10 mouse cellular contexts compared by ENCODE assay signal in the genomic region with DNA sequence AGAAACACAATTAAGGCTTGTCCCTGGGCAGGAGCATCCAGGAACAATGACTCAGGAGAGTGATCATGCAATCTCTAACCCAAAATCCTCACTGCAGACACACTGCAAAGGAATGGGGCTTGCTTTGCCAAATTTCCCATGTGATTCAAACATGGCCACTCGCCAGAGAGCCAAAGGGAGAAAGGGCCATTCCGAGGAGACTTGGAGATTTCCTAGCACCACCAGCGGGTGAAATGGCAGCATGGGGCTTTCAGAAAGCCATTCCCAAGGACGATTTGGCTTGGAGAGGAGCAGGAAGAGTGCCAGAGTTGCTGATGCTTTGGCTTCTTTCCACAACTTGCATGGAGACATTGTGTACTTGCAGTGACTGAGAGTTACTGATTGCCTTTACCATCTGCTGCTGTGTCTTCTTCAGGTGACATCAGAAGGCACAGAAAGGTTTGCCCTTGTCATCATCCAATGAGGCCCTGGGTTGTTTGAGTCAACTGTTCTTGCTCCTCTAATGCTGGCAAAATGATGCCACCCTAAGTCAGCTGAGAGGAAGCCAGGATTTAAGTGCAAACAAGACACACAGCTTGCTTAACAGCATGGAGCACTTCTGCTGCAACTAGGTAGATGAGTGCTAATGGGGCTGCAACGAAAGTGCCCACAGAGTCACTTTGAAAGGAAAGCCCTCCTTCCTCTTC. TPM values are rescaled to one million over a fixed set of nuclear protein-coding genes. Genes with fewer than 3 reads are reported as not detected.
A peak's percentile ranks its signal among the peaks of the same experiment; 100 is the strongest.
DNase-seq lines count a peak whose midpoint lies in the region; ATAC-seq and TF ChIP-seq lines count a peak whose summit lies in the region.
"Had no signal": no experiment of that assay in that cellular context is flagged by ENCODE, and none has a peak within 500 bp of the region (broad histone marks: within the 10 kb centered on the region; RNA-seq: fewer than 3 reads in every experiment).

No protein-coding gene starts in this region.

- H3K9me3 ChIP-seq in heart, embryonic 12.5 days (replicated peaks), result no peaks in the 10 kb centered on the region; the same call in 1 of the 2 replicates
- no peaks in the 10 kb centered on the region for H3K9me3 ChIP-seq in kidney, postnatal 0 days (replicated peaks; ENCODE audit: low read length)
- H3K9me3 ChIP-seq in lung, postnatal 0 days (ENCODE audit: low read length), result no peaks in the 10 kb centered on the region
- H3K9me3 ChIP-seq: embryonic facial prominence, embryonic 15.5 days; stomach, embryonic 15.5 days had no signal

- H3K4me3 ChIP-seq in heart, embryonic 12.5 days, result no peak overlapping the region
- no peak overlapping the region for H3K4me3 ChIP-seq in embryonic fibroblast, embryonic 13.5 days (ENCODE audit: insufficient read depth, low read length)
- no peak overlapping the region for H3K4me3 ChIP-seq in kidney, postnatal 0 days (replicated peaks; ENCODE audit: low read depth, low read length)
- H3K4me3 ChIP-seq in lung, postnatal 0 days (ENCODE audit: low read depth, low read length), result no peak overlapping the region
- H3K4me3 ChIP-seq: embryonic facial prominence, embryonic 15.5 days; stomach, embryonic 15.5 days had no signal

- peaks cover 28% of the 10 kb centered on the region for H3K4me1 ChIP-seq in heart, embryonic 12.5 days (replicated peaks)
- H3K4me1 ChIP-seq in embryonic fibroblast, embryonic 13.5 days (ENCODE audit: control insufficient read depth, insufficient read depth, low read length), result peaks cover 28% of the 10 kb centered on the region
- H3K4me1 ChIP-seq in kidney, postnatal 0 days (replicated peaks; ENCODE audit: insufficient read depth, low read length), result 0 out of 2 replicates have a peak, but pooled peaks cover 10% of the 10 kb centered on the region
- H3K4me1 ChIP-seq in lung, postnatal 0 days (ENCODE audit: insufficient read depth, low read depth, low read length), result peaks cover 19% of the 10 kb centered on the region; the same call in 1 of the 2 replicates

- DNase-seq in heart, adult 18-20 months, result peak; percentile 90 to 93
- peak; percentile 69 to 73 for DNase-seq in adrenal gland, adult 18-20 months (ENCODE audit: low spot score in 2 of 2)
- peak; percentile 43 for DNase-seq in kidney, postnatal 0 days (ENCODE audit: low spot score)
- peak; percentile 89 for DNase-seq in lung, postnatal 0 days (ENCODE audit: low spot score)
- DNase-seq in urinary bladder, postnatal 10 days (ENCODE audit: low spot score), result peak; percentile 36
- DNase-seq in thymus, postnatal 36 days, result no peak

- ATAC-seq in heart, embryonic 12.5 days (ENCODE audit: insufficient number of reproducible peaks, low FRiP score), result no peak
- no peak for ATAC-seq in kidney, postnatal 0 days (replicated peaks; ENCODE audit: low FRiP score, low read depth)
- peak; percentile 67 for ATAC-seq in lung, postnatal 0 days

- peak; percentile 56 for TF ChIP-seq EP300 in lung, postnatal 0 days (IDR thresholded peaks at IDR 0.05)

- no peak for TF ChIP-seq POLR2A in embryonic fibroblast, embryonic 13.5 days (IDR thresholded peaks at IDR 0.05; ENCODE audit: low read depth, low read length)

- TF ChIP-seq CTCF in embryonic fibroblast, embryonic 13.5 days (IDR thresholded peaks at IDR 0.05; ENCODE audit: borderline replicate concordance, insufficient read depth, low read length), result no peak
- no peak for TF ChIP-seq CTCF in kidney, postnatal 0 days (IDR thresholded peaks at IDR 0.05; ENCODE audit: low read depth)
- TF ChIP-seq CTCF in lung, postnatal 0 days (IDR thresholded peaks at IDR 0.05), result no peak

- H3K36me3 ChIP-seq in heart, embryonic 12.5 days, result no peaks in the 10 kb centered on the region
- H3K36me3 ChIP-seq in kidney, postnatal 0 days (ENCODE audit: insufficient read depth, low read length), result no peaks in the 10 kb centered on the region
- no peaks in the 10 kb centered on the region for H3K36me3 ChIP-seq in lung, postnatal 0 days (ENCODE audit: insufficient read depth, low read length)
- H3K36me3 ChIP-seq: embryonic facial prominence, embryonic 15.5 days; stomach, embryonic 15.5 days had no signal

- no peaks in the 10 kb centered on the region for H3K27me3 ChIP-seq in heart, embryonic 12.5 days (replicated peaks)
- H3K27me3 ChIP-seq in kidney, postnatal 0 days (ENCODE audit: insufficient read depth, low read length), result no peaks in the 10 kb centered on the region
- H3K27me3 ChIP-seq in lung, postnatal 0 days (replicated peaks; ENCODE audit: insufficient read depth, low read length), result no peaks in the 10 kb centered on the region
- H3K27me3 ChIP-seq: embryonic facial prominence, embryonic 15.5 days; stomach, embryonic 15.5 days had no signal

- H3K4me2 ChIP-seq in heart, embryonic 12.5 days, result no peak overlapping the region
- no peak overlapping the region for H3K4me2 ChIP-seq in kidney, postnatal 0 days (ENCODE audit: low read length)
- no peak overlapping the region for H3K4me2 ChIP-seq in lung, postnatal 0 days (replicated peaks; ENCODE audit: low read depth, low read length)
- H3K4me2 ChIP-seq: embryonic facial prominence, embryonic 15.5 days; stomach, embryonic 15.5 days had no signal

- 56% methylated on average over 5 of the region's 5 CpGs for WGBS in heart, embryonic 12.5 days
- WGBS in kidney, postnatal 0 days, result 67% methylated on average over 5 of the region's 5 CpGs
- WGBS in lung, postnatal 0 days, result 31% methylated on average over 5 of the region's 5 CpGs

- no peak overlapping the region for H3K9ac ChIP-seq in heart, embryonic 12.5 days
- no peak overlapping the region for H3K9ac ChIP-seq in kidney, postnatal 0 days (ENCODE audit: low read depth, low read length)
- H3K9ac ChIP-seq in lung, postnatal 0 days (replicated peaks; ENCODE audit: low read depth), result no peak overlapping the region
- H3K9ac ChIP-seq: embryonic facial prominence, embryonic 15.5 days; stomach, embryonic 15.5 days had no signal

- H3K27ac ChIP-seq in heart, embryonic 12.5 days (ENCODE audit: poor library complexity, severe bottlenecking), result no peak overlapping the region
- peak overlapping the region; percentile 91 for H3K27ac ChIP-seq in embryonic fibroblast, embryonic 13.5 days (ENCODE audit: insufficient read depth, low read length)
- no peak overlapping the region for H3K27ac ChIP-seq in kidney, postnatal 0 days
- no peak overlapping the region for H3K27ac ChIP-seq in lung, postnatal 0 days (ENCODE audit: low read length)
- H3K27ac ChIP-seq: embryonic facial prominence, embryonic 15.5 days; stomach, embryonic 15.5 days had no signal

RNA-seq across cellular contexts. Expression of gene Lyst, which starts 16.5 kb away (rescaled TPM):
- total RNA-seq in heart, adult 18-20 months (2021), result 1 to 10 TPM; 6.0 to 9.7 TPM
- polyA plus RNA-seq in heart, embryonic 12.5 days (2016; fragmentation: Nextera tagmentation; extraction: Ambion mirVana), result 4.3 and 4.9 TPM in 2 replicates
- 10 to 100 TPM; 18.0 to 22.6 TPM for total RNA-seq in adrenal gland, adult 18-20 months (2021)
- polyA plus RNA-seq in embryonic fibroblast, embryonic 13.5 days (2011; ENCODE audit: insufficient read length, low read depth, missing spikeins), result 12.2 and 14.1 TPM in 2 replicates
- polyA plus RNA-seq in kidney, postnatal 0 days (2015; fragmentation: Nextera tagmentation; extraction: Ambion mirVana), result 3.6 and 3.8 TPM in 2 replicates
- polyA plus RNA-seq in lung, postnatal 0 days (2015; fragmentation: Nextera tagmentation; extraction: Ambion mirVana), result 7.1 and 7.8 TPM in 2 replicates

Comparison
In these comparisons a context has a peak if more than half of its experiments do, and no peak if none do; other contexts are left out.
1. DNase-seq: peak in heart, adult 18-20 months (2 of 2), adrenal gland, adult 18-20 months (2 of 2), kidney, postnatal 0 days (single experiment), lung, postnatal 0 days (single experiment) and urinary bladder, postnatal 10 days (single experiment); none in thymus, postnatal 36 days (0 of 2).